Mouse (Mus musculus): Measurements from ENCODE around the gene Wrap53. TPM values are rescaled to one million over a fixed set of nuclear protein-coding genes. Genes with fewer than 3 reads are reported as not detected.
"Not testable (repeated sequence)": the region's sequence is repeated elsewhere in the genome, so short reads cannot be mapped to it uniquely, and the experiment has no call there.

Gene Wrap53
- total and polyA plus RNA-seq, 3 experiments, result 9.6 to 22.0 (median 20.5) TPM

DNA sequence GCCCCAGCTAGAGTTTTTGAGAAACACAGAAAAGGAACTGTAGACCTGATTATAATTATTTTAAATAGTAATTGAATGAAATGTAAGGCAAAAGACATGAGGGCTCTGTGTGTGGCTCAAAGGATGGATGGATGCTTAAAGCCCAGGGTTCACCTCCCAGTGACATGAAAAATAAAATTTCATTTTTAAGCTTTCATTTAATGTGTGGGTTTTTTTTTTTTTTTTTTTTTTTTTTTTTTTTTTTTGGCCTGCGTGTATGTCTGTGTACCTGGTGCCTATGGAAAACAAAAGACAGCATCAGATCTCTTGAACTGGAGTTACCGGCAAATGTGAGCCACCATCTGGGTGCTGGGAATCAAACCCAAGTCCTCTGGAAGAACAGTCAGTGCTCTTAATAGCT, 39.4 kb downstream of the Wrap53 start:
- no peaks in the 10 kb centered on the region for H3K9me3 ChIP-seq (replicated peaks)
- no peaks in the 10 kb centered on the region for H3K36me3 ChIP-seq (replicated peaks)
- H3K4me1 ChIP-seq (ENCODE audit: insufficient read depth, low read depth, low read length), result peaks cover 3% of the 10 kb centered on the region; the same call in 1 of the 2 replicates
- ATAC-seq (ENCODE audit: extremely low read depth, insufficient number of reproducible peaks, low FRiP score, poor library complexity, severe bottlenecking), result no peak
- TF ChIP-seq GATA2 (IDR thresholded peaks at IDR 0.05; ENCODE audit: borderline replicate concordance, low read depth, low read length), result no peak
- no peak for TF ChIP-seq TAL1 (conservative IDR thresholded peaks at IDR 0.05; ENCODE audit: low read depth, low read length)
- no peak for TF ChIP-seq POLR2AphosphoS5 (IDR thresholded peaks at IDR 0.05; ENCODE audit: insufficient replicate concordance, low read depth, low read length)
- TF ChIP-seq GATA1 (IDR thresholded peaks at IDR 0.05; ENCODE audit: borderline replicate concordance, low read length), result no peak
- TF ChIP-seq CTCF (IDR thresholded peaks at IDR 0.05; ENCODE audit: low read depth, low read length), result no peak
- H3K27me3 ChIP-seq (ENCODE audit: insufficient read depth, low read length), result peaks cover 69% of the 10 kb centered on the region
- no peak overlapping the region for H3K4me3 ChIP-seq (ENCODE audit: low read depth, low read length)
- no peak for DNase-seq (ENCODE audit: low spot score)

DNA sequence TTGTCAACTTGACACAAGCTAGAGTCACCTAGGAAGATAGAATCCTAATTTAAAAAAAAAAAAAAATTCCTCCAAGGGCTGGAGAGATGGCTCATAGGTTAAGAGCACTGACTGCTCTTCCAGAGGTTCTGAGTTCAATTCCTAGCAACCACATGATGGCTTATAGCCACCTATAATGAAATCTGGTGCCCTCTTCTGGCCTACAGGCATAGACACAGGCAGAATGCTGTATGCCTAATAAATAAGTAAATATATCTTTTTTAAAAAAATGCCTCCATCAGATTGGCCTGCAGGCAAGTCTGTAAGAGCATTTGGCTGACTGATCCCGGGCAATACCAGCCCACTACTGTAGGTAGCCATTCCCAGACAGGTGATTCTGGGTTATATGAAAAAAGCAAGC, 45.1 kb downstream of the Wrap53 start:
- H3K27me3 ChIP-seq (ENCODE audit: insufficient read depth, low read length), result peaks cover 31% of the 10 kb centered on the region
- DNase-seq (ENCODE audit: low spot score) (no peak), ATAC-seq (ENCODE audit: extremely low read depth, insufficient number of reproducible peaks, low FRiP score, poor library complexity, severe bottlenecking) (no peak)
- no peaks in the 10 kb centered on the region for H3K9me3 ChIP-seq (replicated peaks)
- H3K36me3 ChIP-seq (replicated peaks), result no peaks in the 10 kb centered on the region
- TF ChIP-seq CTCF (IDR thresholded peaks at IDR 0.05; ENCODE audit: low read depth, low read length), result no peak
- TF ChIP-seq TAL1 (conservative IDR thresholded peaks at IDR 0.05; ENCODE audit: low read depth, low read length), result no peak
- TF ChIP-seq POLR2AphosphoS5 (IDR thresholded peaks at IDR 0.05; ENCODE audit: insufficient replicate concordance, low read depth, low read length), result no peak
- TF ChIP-seq GATA1 (IDR thresholded peaks at IDR 0.05; ENCODE audit: borderline replicate concordance, low read length), result no peak
- TF ChIP-seq GATA2 (IDR thresholded peaks at IDR 0.05; ENCODE audit: borderline replicate concordance, low read depth, low read length), result no peak
- no peak overlapping the region for H3K4me3 ChIP-seq (ENCODE audit: low read depth, low read length)
- H3K4me1 ChIP-seq (ENCODE audit: insufficient read depth, low read depth, low read length), result peaks cover 3% of the 10 kb centered on the region

DNA sequence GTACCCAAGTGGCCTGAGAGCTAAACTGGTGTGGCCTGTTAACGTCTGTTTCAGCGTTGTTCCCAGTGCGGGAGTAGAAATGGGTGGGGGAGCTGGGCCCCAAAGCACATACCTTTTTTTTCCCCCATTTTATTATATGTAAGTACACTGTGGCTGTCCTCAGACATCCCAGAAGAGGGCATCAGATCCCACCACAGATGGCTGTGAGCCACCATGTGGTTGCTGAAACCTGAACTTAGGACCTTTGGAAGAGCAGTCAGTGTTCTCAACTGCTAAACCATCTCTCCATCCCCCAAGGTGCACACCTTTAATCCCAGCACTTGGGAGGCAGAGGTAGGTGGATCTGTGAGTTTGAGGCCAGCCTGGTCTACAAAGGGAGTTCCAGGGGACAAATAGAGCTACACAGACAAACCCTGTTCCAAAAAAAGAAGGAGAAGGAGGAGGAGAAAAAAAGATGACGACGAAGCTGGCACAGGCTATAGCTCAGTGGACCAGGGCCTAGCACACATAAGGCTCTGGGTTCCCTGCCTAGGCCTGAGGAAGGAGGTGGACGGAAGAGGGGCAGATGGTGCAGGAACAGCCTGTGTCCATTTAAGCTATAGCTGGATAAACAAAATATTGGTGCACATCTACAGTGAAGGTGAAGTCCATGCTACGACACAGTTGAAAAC, 47.4 kb downstream of the Wrap53 start:
- DNase-seq (ENCODE audit: low spot score) (no peak), ATAC-seq (ENCODE audit: extremely low read depth, insufficient number of reproducible peaks, low FRiP score, poor library complexity, severe bottlenecking) (no peak)
- H3K27me3 ChIP-seq (ENCODE audit: insufficient read depth, low read length), result peaks cover 24% of the 10 kb centered on the region
- peaks cover 3% of the 10 kb centered on the region for H3K4me1 ChIP-seq (ENCODE audit: insufficient read depth, low read depth, low read length)
- no peak for TF ChIP-seq GATA1 (IDR thresholded peaks at IDR 0.05; ENCODE audit: borderline replicate concordance, low read length)
- no peak for TF ChIP-seq POLR2AphosphoS5 (IDR thresholded peaks at IDR 0.05; ENCODE audit: insufficient replicate concordance, low read depth, low read length)
- TF ChIP-seq GATA2 (IDR thresholded peaks at IDR 0.05; ENCODE audit: borderline replicate concordance, low read depth, low read length), result no peak
- no peak for TF ChIP-seq CTCF (IDR thresholded peaks at IDR 0.05; ENCODE audit: low read depth, low read length)
- TF ChIP-seq TAL1 (conservative IDR thresholded peaks at IDR 0.05; ENCODE audit: low read depth, low read length), result no peak
- no peak overlapping the region for H3K4me3 ChIP-seq (ENCODE audit: low read depth, low read length)
- no peaks in the 10 kb centered on the region for H3K9me3 ChIP-seq (replicated peaks)
- no peaks in the 10 kb centered on the region for H3K36me3 ChIP-seq (replicated peaks)

DNA sequence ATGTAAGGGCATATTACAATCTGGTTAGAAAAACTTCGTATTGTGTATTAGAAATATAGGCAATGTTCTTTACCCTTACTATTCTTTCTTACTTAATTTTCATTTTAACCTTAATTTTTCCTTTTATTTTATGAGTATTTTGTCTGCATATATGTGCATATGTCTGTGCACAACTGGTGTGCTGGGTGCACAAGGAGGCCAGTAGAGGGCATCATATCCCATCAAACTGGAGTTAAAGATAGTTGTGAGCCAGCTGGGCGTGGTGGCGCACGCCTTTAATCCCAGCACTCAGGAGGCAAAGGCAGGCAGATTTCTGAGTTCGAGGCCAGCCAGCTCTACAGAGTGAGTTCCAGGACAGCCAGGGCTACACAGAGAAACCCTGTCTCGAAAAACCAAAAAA, 49.3 kb downstream of the Wrap53 start:
- not testable (repeated sequence) for DNase-seq (ENCODE audit: low spot score); H3K9me3 ChIP-seq (replicated peaks); ATAC-seq (ENCODE audit: extremely low read depth, insufficient number of reproducible peaks, low FRiP score, poor library complexity, severe bottlenecking); H3K4me1 ChIP-seq (ENCODE audit: insufficient read depth, low read depth, low read length); H3K4me3 ChIP-seq (ENCODE audit: low read depth, low read length); H3K36me3 ChIP-seq (replicated peaks)
- H3K27me3 ChIP-seq (ENCODE audit: insufficient read depth, low read length), result peaks cover 13% of the 10 kb centered on the region

DNA sequence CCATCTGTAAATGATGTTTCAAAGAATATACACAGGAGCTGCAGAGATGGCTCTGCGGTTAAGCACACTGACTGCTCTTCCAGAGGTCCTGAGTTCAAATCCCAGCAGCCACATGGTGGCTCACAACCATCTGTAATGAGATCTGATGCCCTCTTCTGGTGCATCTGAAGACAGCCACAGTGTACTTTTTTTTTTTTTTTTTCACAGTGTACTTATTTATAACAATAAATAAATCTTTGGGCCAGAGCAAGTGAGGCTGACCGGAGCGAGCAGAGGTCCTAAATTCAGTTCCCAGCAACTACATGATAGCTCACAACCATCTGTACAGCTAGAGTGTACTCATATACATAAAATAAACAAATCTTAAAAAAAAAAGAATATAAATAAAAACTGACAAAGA, 49.8 kb downstream of the Wrap53 start:
- not testable (repeated sequence) for H3K9me3 ChIP-seq (replicated peaks); H3K36me3 ChIP-seq (replicated peaks); H3K4me1 ChIP-seq (ENCODE audit: insufficient read depth, low read depth, low read length); H3K27me3 ChIP-seq (ENCODE audit: insufficient read depth, low read length); H3K4me3 ChIP-seq (ENCODE audit: low read depth, low read length); ATAC-seq (ENCODE audit: extremely low read depth, insufficient number of reproducible peaks, low FRiP score, poor library complexity, severe bottlenecking); DNase-seq (ENCODE audit: low spot score)

DNA sequence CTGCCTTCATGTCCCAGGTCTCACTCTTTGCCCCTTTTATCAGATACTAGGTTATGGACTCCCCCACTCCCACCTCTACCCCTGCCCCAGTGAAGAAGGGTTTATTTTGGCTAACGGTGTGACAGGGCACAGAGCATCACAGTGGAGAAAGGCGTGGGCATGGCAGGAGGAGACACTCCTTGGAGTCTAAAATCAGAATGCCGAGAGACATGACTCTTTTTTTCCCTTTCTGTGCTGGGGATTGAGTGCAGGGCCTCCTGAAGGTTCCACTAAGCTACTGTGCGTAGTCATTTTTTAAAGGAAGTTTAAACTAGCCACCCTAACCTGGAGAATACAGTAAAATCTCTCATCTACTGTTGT, 52.0 kb downstream of the Wrap53 start:
- Histone ChIP-seq H3K9me3 (replicated peaks) (no peaks in the 10 kb centered on the region), H3K36me3 (replicated peaks) (no peaks in the 10 kb centered on the region), H3K4me1 (ENCODE audit: insufficient read depth, low read depth, low read length) (peaks cover 7% of the 10 kb centered on the region), H3K4me3 (ENCODE audit: low read depth, low read length) (no peak overlapping the region), H3K27me3 (ENCODE audit: insufficient read depth, low read length) (peaks cover 10% of the 10 kb centered on the region)
- TF ChIP-seq GATA2 (IDR thresholded peaks at IDR 0.05; ENCODE audit: borderline replicate concordance, low read depth, low read length), result no peak
- no peak for TF ChIP-seq CTCF (IDR thresholded peaks at IDR 0.05; ENCODE audit: low read depth, low read length)
- TF ChIP-seq GATA1 (IDR thresholded peaks at IDR 0.05; ENCODE audit: borderline replicate concordance, low read length), result no peak
- TF ChIP-seq POLR2AphosphoS5 (IDR thresholded peaks at IDR 0.05; ENCODE audit: insufficient replicate concordance, low read depth, low read length), result no peak
- TF ChIP-seq TAL1 (conservative IDR thresholded peaks at IDR 0.05; ENCODE audit: low read depth, low read length), result no peak
- DNase-seq (ENCODE audit: low spot score) (no peak), ATAC-seq (ENCODE audit: extremely low read depth, insufficient number of reproducible peaks, low FRiP score, poor library complexity, severe bottlenecking) (no peak)
